Mouse (Mus musculus) testis, adult 2 months (tissue): ENCODE data around the gene Foxn3. TPM values are rescaled to one million over a fixed set of nuclear protein-coding genes. Genes with fewer than 3 reads are reported as not detected.

Source experiments
- H3K27ac ChIP-seq: fragments of 200-500 bp; 2 replicates; pipeline ENCODE4 v1.5.1; 2012; ENCODE audit warnings: low read depth, low read length; ENCODE audit not compliant: control insufficient read depth, insufficient read depth
- H3K27me3 ChIP-seq: fragments of 200-500 bp; 2 replicates; pipeline ENCODE4 v1.6.1; 2012; ENCODE audit warnings: mild to moderate bottlenecking, low read length, moderate library complexity; ENCODE audit not compliant: control insufficient read depth, insufficient read depth
- H3K36me3 ChIP-seq: fragments of 200-500 bp; 2 replicates; pipeline ENCODE4 v1.6.1; 2012; ENCODE audit warnings: mild to moderate bottlenecking, low read length; ENCODE audit not compliant: control insufficient read depth, insufficient read depth
- H3K4me1 ChIP-seq: fragments of 200-500 bp; 2 replicates; pipeline ENCODE4 v1.6.1; 2012; ENCODE audit warnings: low read length; ENCODE audit not compliant: control insufficient read depth, insufficient read depth
- H3K4me3 ChIP-seq: fragments of 200-500 bp; 2 replicates; pipeline ENCODE4 v1.5.1; 2012; ENCODE audit warnings: low read depth, mild to moderate bottlenecking, low read length, moderate library complexity, mixed read lengths; ENCODE audit not compliant: control insufficient read depth
- CTCF ChIP-seq: fragments of 200-500 bp; IDR thresholded peaks from 2 replicates; pipeline ENCODE4 v1.5.1; 2012; ENCODE audit warnings: low read depth, mild to moderate bottlenecking, inconsistent platforms, low read length, moderate library complexity; ENCODE audit not compliant: control insufficient read depth, insufficient read depth, insufficient replicate concordance
- POLR2A ChIP-seq: fragments of 200-500 bp; IDR thresholded peaks from 2 replicates; pipeline ENCODE4 v1.6.1; 2012; ENCODE audit warnings: low read depth, mild to moderate bottlenecking, inconsistent platforms, low read length, moderate library complexity; ENCODE audit not compliant: control insufficient read depth
- polyA plus RNA-seq: library from polyadenylated mRNA; depleted of rRNA; stranded (reverse); fragments of >200 nt; gene quantifications from 2 replicates; pipeline ENCODE4 v1.2.3, GENCODE M21; 2012

Foxn3 gene
- polyA plus RNA-seq, 1 experiment, result 7.3 TPM

- Histone ChIP-seq H3K4me3 (no peak overlapping the region), H3K27me3 (no peaks in the 10 kb centered on the region), H3K4me1 (no peaks in the 10 kb centered on the region; the same call in 1 of the 2 replicates), H3K27ac (no peak overlapping the region), H3K36me3 (no peaks in the 10 kb centered on the region)
- TF ChIP-seq CTCF, result no peak
- no peak for TF ChIP-seq POLR2A
These were observed 204.7 kb downstream of the Foxn3 start for GRCm38 (mm10) chr12:99358698-99359097.

GRCm38 (mm10) chr12:99356660-99357059, 206.7 kb downstream of the Foxn3 start:
- Histone ChIP-seq H3K4me1 (peaks cover 3% of the 10 kb centered on the region), H3K27ac (no peak overlapping the region), H3K27me3 (no peaks in the 10 kb centered on the region), H3K4me3 (no peak overlapping the region), H3K36me3 (no peaks in the 10 kb centered on the region)
- TF ChIP-seq CTCF, result no peak
- TF ChIP-seq POLR2A, result no peak

GRCm38 (mm10) chr12:99353692-99354091, 209.7 kb downstream of the Foxn3 start:
- no peak for TF ChIP-seq CTCF
- no peak for TF ChIP-seq POLR2A
- H3K4me3 ChIP-seq, result no peak overlapping the region
- H3K4me1 ChIP-seq, result peaks cover 7% of the 10 kb centered on the region
- no peaks in the 10 kb centered on the region for H3K27me3 ChIP-seq
- H3K36me3 ChIP-seq, result no peaks in the 10 kb centered on the region
- no peak overlapping the region for H3K27ac ChIP-seq

- Histone ChIP-seq H3K27ac (no peak overlapping the region), H3K27me3 (no peaks in the 10 kb centered on the region), H3K4me1 (peaks cover 7% of the 10 kb centered on the region), H3K4me3 (no peak overlapping the region), H3K36me3 (no peaks in the 10 kb centered on the region)
- TF ChIP-seq POLR2A (no peak), CTCF (no peak)
These were observed 210.8 kb downstream of the Foxn3 start for GRCm38 (mm10) chr12:99352583-99352982.

- Histone ChIP-seq H3K27me3 (no peaks in the 10 kb centered on the region), H3K4me1 (peaks cover 8% of the 10 kb centered on the region), H3K27ac (no peak overlapping the region), H3K36me3 (no peaks in the 10 kb centered on the region), H3K4me3 (no peak overlapping the region)
- TF ChIP-seq POLR2A (no peak), CTCF (no peak)
These were observed 211.2 kb downstream of the Foxn3 start for GRCm38 (mm10) chr12:99352136-99352535.

DNA sequence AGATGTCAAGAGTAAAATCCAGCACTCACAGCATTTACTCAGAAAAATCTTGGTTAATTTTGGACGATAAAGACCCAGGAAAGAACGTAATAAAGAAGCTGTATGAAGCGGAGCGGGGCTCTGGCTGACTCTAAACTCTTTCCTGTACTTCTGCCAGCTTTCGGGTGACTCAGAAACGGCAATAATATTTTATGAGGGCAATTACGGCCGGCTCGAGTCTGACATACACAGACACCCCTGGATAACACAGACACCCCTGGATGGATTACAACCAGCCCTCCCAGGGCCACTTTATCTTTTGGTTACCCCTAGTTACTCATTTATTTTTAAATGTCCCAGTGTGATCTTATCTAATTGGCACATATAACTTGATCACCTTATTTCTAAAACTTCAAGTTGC, 211.7 kb downstream of the Foxn3 start:
- Histone ChIP-seq H3K4me3 (no peak overlapping the region), H3K27ac (no peak overlapping the region), H3K4me1 (peaks cover 9% of the 10 kb centered on the region), H3K36me3 (no peaks in the 10 kb centered on the region), H3K27me3 (no peaks in the 10 kb centered on the region)
- TF ChIP-seq CTCF, result no peak
- no peak for TF ChIP-seq POLR2A

GRCm38 (mm10) chr12:99349650-99349997, 213.8 kb downstream of the Foxn3 start:
- Histone ChIP-seq H3K4me3 (no peak overlapping the region), H3K36me3 (no peaks in the 10 kb centered on the region), H3K27me3 (no peaks in the 10 kb centered on the region), H3K4me1 (peaks cover 11% of the 10 kb centered on the region), H3K27ac (no peak overlapping the region)
- TF ChIP-seq POLR2A (no peak), CTCF (no peak)

GRCm38 (mm10) chr12:99348940-99349649, 214.3 kb downstream of the Foxn3 start:
- no peaks in the 10 kb centered on the region for H3K36me3 ChIP-seq
- H3K27ac ChIP-seq, result no peak overlapping the region
- H3K4me1 ChIP-seq, result peaks cover 11% of the 10 kb centered on the region
- no peak for TF ChIP-seq POLR2A
- no peak for TF ChIP-seq CTCF
- H3K27me3 ChIP-seq, result no peaks in the 10 kb centered on the region
- no peak overlapping the region for H3K4me3 ChIP-seq
